Mouse (Mus musculus): ENCODE data around the gene Fam107a.

Gene Fam107a

DNA sequence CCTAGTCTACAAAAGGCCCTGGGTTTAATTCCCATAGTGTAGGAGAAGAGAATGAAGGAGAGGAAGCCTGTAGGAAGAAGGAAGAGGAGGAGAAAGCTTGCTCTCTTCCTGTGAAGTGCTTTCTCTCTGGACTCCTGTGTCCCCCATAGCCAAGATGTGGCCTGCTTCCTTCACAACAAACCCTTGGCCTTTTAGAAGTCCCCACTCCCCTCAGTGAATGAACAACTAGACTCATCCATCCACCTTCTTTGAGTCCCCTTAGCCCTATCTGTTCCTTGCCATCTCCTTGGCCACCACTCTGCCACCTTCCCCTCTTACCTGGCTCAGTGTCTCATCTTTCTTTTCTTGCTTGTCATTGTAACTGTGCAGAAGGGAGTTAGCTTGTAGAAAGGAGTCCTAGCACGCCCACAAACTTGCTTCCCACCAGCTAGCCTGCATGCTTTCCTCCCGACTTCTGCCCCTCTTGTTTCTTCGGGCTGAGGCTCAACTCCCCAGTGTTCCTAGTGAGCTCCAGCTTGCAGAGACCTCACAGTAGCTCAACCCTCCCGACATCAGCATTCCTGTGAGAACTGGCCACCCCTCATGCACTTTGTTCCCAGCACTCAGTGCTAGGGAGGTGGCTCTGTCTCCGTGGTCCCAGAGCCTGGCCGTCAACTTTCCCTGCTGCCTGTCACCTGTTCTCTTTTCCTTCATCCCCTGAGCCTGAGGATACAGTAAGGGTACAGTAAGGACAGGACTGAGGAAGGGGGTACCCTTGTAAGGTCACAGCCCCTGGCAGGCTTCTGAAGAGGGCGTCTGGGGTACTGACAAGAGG lies 60.1 kb downstream of the Fam107a start:
- DNase-seq (ENCODE audit: extremely low spot score, low spot score): no peak

GRCm38 (mm10) chr14:8256881-8257280 lies 60.9 kb downstream of the Fam107a start:
- DNase-seq (ENCODE audit: extremely low spot score, low spot score): peak; percentile 10

GRCm38 (mm10) chr14:8256072-8256471 lies 61.8 kb downstream of the Fam107a start:
- DNase-seq (ENCODE audit: extremely low spot score, low spot score): no peak

DNA sequence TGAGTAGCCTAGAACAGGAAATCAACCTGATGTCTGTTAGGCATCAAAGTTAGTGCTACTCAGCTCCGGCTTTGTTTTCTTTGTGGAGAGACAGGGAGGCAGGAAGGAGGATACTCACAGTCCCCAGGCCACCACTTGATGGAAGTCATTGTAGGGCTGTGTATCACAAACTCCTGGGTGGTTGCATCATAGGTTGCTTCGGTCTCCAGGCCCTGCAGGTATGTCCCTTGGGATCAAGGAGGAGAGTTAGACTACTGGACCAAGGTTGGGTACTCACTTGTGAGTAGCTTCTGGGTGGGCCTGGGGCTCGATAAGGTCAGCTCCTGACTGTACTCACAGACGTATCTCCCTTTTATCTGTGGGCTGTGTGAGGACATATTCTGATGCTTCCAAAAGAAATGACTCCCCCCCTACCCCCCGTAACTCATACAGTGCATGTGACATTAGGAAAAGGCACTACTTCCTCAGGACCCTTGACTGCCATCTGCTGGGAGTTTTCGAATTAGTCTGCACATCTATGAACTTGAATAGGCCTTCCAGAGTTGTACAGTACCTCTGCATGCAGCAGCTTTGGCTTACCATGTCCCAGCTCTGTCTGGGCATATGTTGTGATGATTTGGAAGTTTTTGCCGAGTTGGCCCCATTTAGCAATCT lies 62.6 kb downstream of the Fam107a start:
- DNase-seq (ENCODE audit: extremely low spot score, low spot score): peak; percentile 21

DNA sequence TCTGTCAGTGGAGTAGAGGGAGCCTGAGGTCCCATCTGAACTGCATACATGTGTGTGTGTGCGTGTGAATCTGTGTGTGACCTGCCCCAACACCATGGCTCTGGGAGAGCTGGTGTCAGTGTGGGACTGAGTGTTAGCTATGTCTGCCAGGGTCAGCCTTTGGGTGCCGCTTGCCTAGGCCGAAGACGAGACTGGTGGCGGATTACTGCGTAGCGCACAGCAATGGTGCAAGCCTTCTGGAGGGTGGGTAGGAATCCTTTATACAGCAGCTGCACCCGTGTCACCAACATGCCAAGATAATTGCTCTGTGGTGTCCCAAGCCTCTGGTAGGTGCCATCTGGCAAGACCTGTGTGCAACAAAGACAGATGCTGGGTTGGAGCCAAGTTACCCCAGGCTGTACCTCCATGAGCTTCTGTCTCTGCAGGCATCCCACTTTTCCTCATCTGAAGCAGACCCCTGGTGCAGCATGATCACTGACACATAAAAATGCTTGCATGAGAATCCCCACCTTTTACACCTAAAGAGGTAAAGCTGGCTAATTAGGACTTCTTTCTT lies 66.4 kb downstream of the Fam107a start:
- DNase-seq (ENCODE audit: extremely low spot score, low spot score): peak; percentile 11

- no peak for DNase-seq (ENCODE audit: extremely low spot score, low spot score)
Measured at GRCm38 (mm10) chr14:8250141-8250871, 67.5 kb downstream of the Fam107a start.

DNA sequence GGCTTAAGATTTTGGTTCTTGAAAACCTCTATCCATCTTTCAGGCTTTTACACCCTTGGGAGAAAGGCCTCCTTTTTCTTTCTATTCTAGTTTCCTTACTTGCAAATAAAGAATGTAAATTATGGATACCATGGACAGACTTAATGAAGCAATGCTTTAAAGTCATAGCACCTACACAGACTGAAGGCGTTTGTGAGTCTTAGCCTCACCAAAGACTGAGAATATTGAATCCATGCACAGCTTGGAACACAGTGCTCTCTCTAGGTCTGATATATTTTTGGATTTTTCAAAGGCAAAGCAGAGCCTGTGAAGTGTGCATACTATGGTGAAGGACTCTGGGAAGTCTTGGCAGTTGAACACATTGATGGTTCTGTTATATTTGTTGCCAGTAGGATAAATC lies 68.6 kb downstream of the Fam107a start:
- DNase-seq (ENCODE audit: extremely low spot score, low spot score): no peak

- no peak for DNase-seq (ENCODE audit: extremely low spot score, low spot score)
Measured at GRCm38 (mm10) chr14:8246878-8247277, 70.9 kb downstream of the Fam107a start.

Data from neural tube, embryonic 10.5 days (tissue).